Mouse (Mus musculus) forebrain, embryonic 14.5 days (tissue): ENCODE data around the gene Hoxa13. TPM values are rescaled to one million over a fixed set of nuclear protein-coding genes. Genes with fewer than 3 reads are reported as not detected.

Source experiments
- ATAC-seq: fragments of 200-750 bp; cut with Nextera tagmentation; 2 replicates; pipeline ENCODE4 v1.8.0; 2017; ENCODE audit warnings: mild to moderate bottlenecking, moderate library complexity
- DNase-seq: peaks from one replicate; pipeline ENCODE4 v3.0.0-alpha.2; 2015; ENCODE audit warnings: low spot score
- H3K27ac ChIP-seq: fragments of 300-500 bp; sonication (generic); 2 replicates; pipeline ENCODE4 v1.5.1; 2014; ENCODE audit warnings: low read depth, mild to moderate bottlenecking, control low read depth, low read length, moderate library complexity
- H3K27me3 ChIP-seq: fragments of 300-500 bp; sonication (generic); replicated peaks from 2 replicates; pipeline ENCODE4 v1.6.1; 2014; ENCODE audit warnings: low read length, control low read depth, mixed read lengths; ENCODE audit not compliant: control insufficient read depth, insufficient read depth
- H3K36me3 ChIP-seq: fragments of 300-500 bp; sonication (generic); 2 replicates; pipeline ENCODE4 v1.6.1; 2014; ENCODE audit warnings: low read length, control low read depth; ENCODE audit not compliant: control insufficient read depth, insufficient read depth
- H3K4me1 ChIP-seq: fragments of 300-500 bp; sonication (generic); 2 replicates; pipeline ENCODE4 v1.6.1; 2014; ENCODE audit warnings: antibody characterized with exemption, low read length, control low read depth; ENCODE audit not compliant: control insufficient read depth, insufficient read depth
- H3K4me2 ChIP-seq: fragments of 300-500 bp; sonication (generic); 2 replicates; pipeline ENCODE4 v1.6.1; 2014; ENCODE audit warnings: mild to moderate bottlenecking, control low read depth, low read length
- H3K4me3 ChIP-seq: fragments of 300-500 bp; sonication (generic); 2 replicates; pipeline ENCODE4 v1.5.1; 2014; ENCODE audit warnings: low read depth, low read length, control low read depth
- H3K9ac ChIP-seq: fragments of 300-500 bp; sonication (generic); 2 replicates; pipeline ENCODE4 v1.6.1; 2014; ENCODE audit warnings: mild to moderate bottlenecking, low read length, control low read depth, moderate library complexity
- H3K9me3 ChIP-seq: fragments of 300-500 bp; sonication (generic); replicated peaks from 2 replicates; pipeline ENCODE4 v1.6.1; 2016; ENCODE audit warnings: low read length, control low read depth, mixed read lengths; ENCODE audit not compliant: control insufficient read depth
- WGBS: fragments of 180-500 bp; shearing (Covaris S2); extraction: QIAGEN DNeasy Blood & Tissue Kit; methylation state at CpG from one replicate; pipeline ENCODE4 v1.1.7; 2014; 5-methylcytosine and 5-hydroxymethylcytosine counted together
- polyA plus RNA-seq: library from polyadenylated mRNA; unstranded; fragments of >200 nt; fragmentation: Nextera tagmentation; extraction: Ambion mirVana; gene quantifications from 2 replicates; pipeline ENCODE4 v1.2.1, GENCODE M21; 2014

Hoxa13 gene
- polyA plus RNA-seq, 1 experiment from 2014 or later: not detected

GRCm38 (mm10) chr6:52229558-52230416, 30.9 kb downstream of the Hoxa13 start:
- Histone ChIP-seq H3K27ac (no peak overlapping the region), H3K9ac (no peak overlapping the region), H3K4me2 (no peak overlapping the region), H3K36me3 (no peaks in the 10 kb centered on the region), H3K27me3 (peaks cover 93% of the 10 kb centered on the region), H3K4me3 (no peak overlapping the region), H3K9me3 (no peaks in the 10 kb centered on the region), H3K4me1 (no peaks in the 10 kb centered on the region)
- DNase-seq (no peak), ATAC-seq (no peak)
- under 1% methylated on average over 44 of the region's 44 CpGs for WGBS

- Histone ChIP-seq H3K4me3 (no peak overlapping the region), H3K4me1 (no peaks in the 10 kb centered on the region), H3K9me3 (no peaks in the 10 kb centered on the region), H3K27ac (no peak overlapping the region), H3K27me3 (peaks cover 93% of the 10 kb centered on the region), H3K9ac (no peak overlapping the region), H3K36me3 (no peaks in the 10 kb centered on the region), H3K4me2 (no peak overlapping the region)
- ATAC-seq (no peak), DNase-seq (no peak)
- WGBS: 1% methylated on average over 38 of the region's 38 CpGs
These were observed 31.9 kb downstream of the Hoxa13 start for GRCm38 (mm10) chr6:52228475-52229465.

- H3K4me1 ChIP-seq: no peaks in the 10 kb centered on the region
- H3K9me3 ChIP-seq: no peaks in the 10 kb centered on the region
- H3K27me3 ChIP-seq: peaks cover 93% of the 10 kb centered on the region
- H3K4me3 ChIP-seq: no peak overlapping the region
- no peak overlapping the region for H3K4me2 ChIP-seq
- H3K9ac ChIP-seq: no peak overlapping the region
- no peak for DNase-seq
- 2% methylated on average over 11 of the region's 11 CpGs for WGBS
- ATAC-seq: no peak
- no peaks in the 10 kb centered on the region for H3K36me3 ChIP-seq
- H3K27ac ChIP-seq: no peak overlapping the region
These were observed 33.0 kb downstream of the Hoxa13 start for GRCm38 (mm10) chr6:52227470-52228222.

DNA sequence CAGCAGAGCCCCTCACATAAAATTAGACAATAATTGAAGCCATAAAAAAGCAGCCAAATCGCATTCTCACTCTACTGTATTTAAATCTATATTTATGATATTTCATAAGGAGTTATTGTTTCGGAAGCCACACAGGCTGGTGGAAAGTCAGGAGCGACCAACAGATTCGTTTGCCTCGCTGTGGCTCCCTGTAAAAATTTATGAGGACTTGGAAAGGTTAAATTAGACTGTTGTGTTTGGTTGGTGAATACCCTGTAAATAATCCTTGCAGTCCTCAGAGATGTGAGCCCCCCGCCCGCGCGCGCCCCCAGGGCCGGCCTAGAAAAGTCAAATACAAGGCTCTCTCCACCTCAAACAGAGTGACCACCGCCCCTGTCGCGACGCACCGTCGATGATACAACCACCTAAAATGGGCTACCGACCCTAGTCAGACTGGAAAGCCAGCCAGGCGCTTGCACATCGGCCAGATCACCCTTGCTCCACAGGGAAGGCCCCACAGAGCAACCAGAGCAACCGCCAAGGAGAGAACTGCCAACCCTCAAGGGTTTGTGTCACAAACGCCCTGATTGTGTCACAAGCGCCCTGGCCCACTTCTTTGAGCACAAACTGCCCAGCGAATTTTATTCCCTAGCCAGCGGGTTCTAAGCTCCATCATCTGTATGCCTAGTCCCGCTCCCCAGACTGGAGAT, 34.0 kb downstream of the Hoxa13 start:
- 3% methylated on average over 26 of the region's 26 CpGs for WGBS

GRCm38 (mm10) chr6:52225612-52226568, 34.8 kb downstream of the Hoxa13 start:
- WGBS: 3% methylated on average over 69 of the region's 69 CpGs
- no peak for DNase-seq
- peaks cover 97% of the 10 kb centered on the region for H3K27me3 ChIP-seq
- H3K9me3 ChIP-seq: no peaks in the 10 kb centered on the region
- ATAC-seq: no peak
- H3K36me3 ChIP-seq: no peaks in the 10 kb centered on the region
- H3K4me3 ChIP-seq: no peak overlapping the region
- H3K9ac ChIP-seq: no peak overlapping the region
- H3K4me1 ChIP-seq: peaks cover 2% of the 10 kb centered on the region; the same call in 1 of the 2 replicates
- H3K4me2 ChIP-seq: no peak overlapping the region
- H3K27ac ChIP-seq: no peak overlapping the region

More for the DNA sequence above, 34.0 kb downstream of the Hoxa13 start:
- Histone ChIP-seq H3K4me2 (no peak overlapping the region), H3K9me3 (no peaks in the 10 kb centered on the region), H3K27me3 (peaks cover 93% of the 10 kb centered on the region), H3K27ac (no peak overlapping the region), H3K4me1 (no peaks in the 10 kb centered on the region), H3K36me3 (no peaks in the 10 kb centered on the region), H3K9ac (no peak overlapping the region), H3K4me3 (no peak overlapping the region)
- DNase-seq (no peak), ATAC-seq (no peak)

DNA sequence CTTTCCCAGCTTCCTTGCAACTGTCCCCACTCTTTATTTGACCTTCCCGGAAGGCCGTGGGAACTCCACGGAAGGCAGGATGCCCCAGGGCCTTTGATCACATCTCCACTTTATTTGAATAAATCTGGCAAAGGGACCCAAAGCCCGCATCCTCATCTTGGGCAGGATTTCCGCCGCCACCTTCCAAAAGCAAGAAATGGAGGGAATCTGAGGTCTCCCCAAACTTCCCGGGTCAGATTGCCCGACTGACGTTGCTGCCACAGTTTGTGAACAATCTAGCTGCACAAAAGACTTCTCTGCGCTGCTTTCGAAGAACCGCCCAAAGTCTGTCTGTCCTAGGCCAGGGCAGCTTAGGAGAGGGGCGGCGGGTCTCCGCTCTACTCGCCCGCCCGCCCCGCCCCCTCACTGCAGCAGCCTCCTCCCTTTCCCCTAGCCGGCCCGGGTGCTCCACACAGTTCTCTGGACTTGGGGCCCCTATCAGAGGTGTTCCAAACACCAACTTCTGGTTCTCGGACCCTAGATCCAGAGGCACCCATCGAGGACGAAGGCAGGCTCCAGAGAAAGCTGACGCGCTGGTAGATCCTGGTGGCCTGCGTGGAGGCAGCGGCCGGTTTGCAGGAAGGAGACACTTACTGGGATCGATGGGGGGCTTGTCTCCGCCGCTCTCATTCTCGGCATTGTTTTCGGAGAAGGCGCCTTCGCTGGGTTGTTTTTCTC, 35.6 kb downstream of the Hoxa13 start:
- no peaks in the 10 kb centered on the region for H3K36me3 ChIP-seq
- DNase-seq: no peak

More for the DNA sequence above, 35.6 kb downstream of the Hoxa13 start:
- Histone ChIP-seq H3K9me3 (no peaks in the 10 kb centered on the region), H3K27ac (no peak overlapping the region), H3K27me3 (peaks cover 99% of the 10 kb centered on the region), H3K4me3 (no peak overlapping the region), H3K9ac (no peak overlapping the region), H3K4me1 (peaks cover 2% of the 10 kb centered on the region; the same call in 1 of the 2 replicates), H3K4me2 (no peak overlapping the region)
- ATAC-seq: no peak
- WGBS: 1% methylated on average over 36 of the region's 36 CpGs
